Mouse (Mus musculus): Measurements from ENCODE around the gene Jak3. TPM values are rescaled to one million over a fixed set of nuclear protein-coding genes. Genes with fewer than 3 reads are reported as not detected.

Jak3 gene
- polyA plus RNA-seq, 1 experiment = 20.3 TPM

GRCm38 (mm10) chr8:71665331-71666130, 10.6 kb upstream of the Jak3 start:
- Histone ChIP-seq H3K27ac (ENCODE audit: insufficient read depth, low read depth, low read length) (no peak overlapping the region), H3K36me3 (ENCODE audit: control insufficient read depth, insufficient read depth, low read length) (no peaks in the 10 kb centered on the region), H3K4me1 (ENCODE audit: control insufficient read depth, insufficient read depth, insufficient read length, low read length) (peaks cover 13% of the 10 kb centered on the region), H3K4me3 (ENCODE audit: low read depth, low read length) (peak overlapping the region; percentile 36; the same call in 1 of the 2 replicates), H3K27me3 (ENCODE audit: control insufficient read depth, insufficient read depth, low read length) (peaks cover 8% of the 10 kb centered on the region; the same call in 1 of the 2 replicates)
- 3% methylated on average over 22 of the region's 22 CpGs for WGBS
- TF ChIP-seq CTCF (IDR thresholded peaks at IDR 0.05; ENCODE audit: extremely low read depth, insufficient read length, insufficient replicate concordance, low read depth, low read length) (no peak), POLR2A (IDR thresholded peaks at IDR 0.05; ENCODE audit: low read depth, low read length) (no peak)

- TF ChIP-seq CTCF (IDR thresholded peaks at IDR 0.05; ENCODE audit: extremely low read depth, insufficient read length, insufficient replicate concordance, low read depth, low read length) (no peak), POLR2A (IDR thresholded peaks at IDR 0.05; ENCODE audit: low read depth, low read length) (no peak)
- Histone ChIP-seq H3K27me3 (ENCODE audit: control insufficient read depth, insufficient read depth, low read length) (peaks cover 14% of the 10 kb centered on the region; the same call in 1 of the 2 replicates), H3K27ac (ENCODE audit: insufficient read depth, low read depth, low read length) (no peak overlapping the region), H3K4me3 (ENCODE audit: low read depth, low read length) (no peak overlapping the region), H3K36me3 (ENCODE audit: control insufficient read depth, insufficient read depth, low read length) (no peaks in the 10 kb centered on the region), H3K4me1 (ENCODE audit: control insufficient read depth, insufficient read depth, insufficient read length, low read length) (peaks cover 21% of the 10 kb centered on the region)
- 56% methylated on average over 1 of the region's 1 CpGs for WGBS
Measured at GRCm38 (mm10) chr8:71666855-71667254, 9.2 kb upstream of the Jak3 start.

GRCm38 (mm10) chr8:71667256-71667655, 8.8 kb upstream of the Jak3 start:
- WGBS = 63% methylated on average over 5 of the region's 5 CpGs
- H3K36me3 ChIP-seq (ENCODE audit: control insufficient read depth, insufficient read depth, low read length) = no peaks in the 10 kb centered on the region
- TF ChIP-seq CTCF (IDR thresholded peaks at IDR 0.05; ENCODE audit: extremely low read depth, insufficient read length, insufficient replicate concordance, low read depth, low read length) (no peak), POLR2A (IDR thresholded peaks at IDR 0.05; ENCODE audit: low read depth, low read length) (no peak)
- H3K4me1 ChIP-seq (ENCODE audit: control insufficient read depth, insufficient read depth, insufficient read length, low read length) = peaks cover 21% of the 10 kb centered on the region
- H3K27ac ChIP-seq (ENCODE audit: insufficient read depth, low read depth, low read length) = no peak overlapping the region
- peaks cover 14% of the 10 kb centered on the region; the same call in 1 of the 2 replicates for H3K27me3 ChIP-seq (ENCODE audit: control insufficient read depth, insufficient read depth, low read length)
- H3K4me3 ChIP-seq (ENCODE audit: low read depth, low read length) = no peak overlapping the region

- H3K4me1 ChIP-seq (ENCODE audit: control insufficient read depth, insufficient read depth, insufficient read length, low read length) = peaks cover 21% of the 10 kb centered on the region
- H3K27ac ChIP-seq (ENCODE audit: insufficient read depth, low read depth, low read length) = no peak overlapping the region
- no peaks in the 10 kb centered on the region for H3K36me3 ChIP-seq (ENCODE audit: control insufficient read depth, insufficient read depth, low read length)
- 4% methylated on average over 21 of the region's 21 CpGs for WGBS
- H3K4me3 ChIP-seq (ENCODE audit: low read depth, low read length) = 0 out of 2 replicates have a peak overlapping the region, but pooled peaks have one; percentile 16
- TF ChIP-seq CTCF (IDR thresholded peaks at IDR 0.05; ENCODE audit: extremely low read depth, insufficient read length, insufficient replicate concordance, low read depth, low read length) (no peak), POLR2A (IDR thresholded peaks at IDR 0.05; ENCODE audit: low read depth, low read length) (no peak)
- H3K27me3 ChIP-seq (ENCODE audit: control insufficient read depth, insufficient read depth, low read length) = peaks cover 14% of the 10 kb centered on the region; the same call in 1 of the 2 replicates
Measured at GRCm38 (mm10) chr8:71668220-71668975, 7.7 kb upstream of the Jak3 start.

GRCm38 (mm10) chr8:71670198-71670597, 5.9 kb upstream of the Jak3 start:
- Histone ChIP-seq H3K27me3 (ENCODE audit: control insufficient read depth, insufficient read depth, low read length) (peaks cover 14% of the 10 kb centered on the region; the same call in 1 of the 2 replicates), H3K4me3 (ENCODE audit: low read depth, low read length) (peak overlapping the region; percentile 63; the same call in 1 of the 2 replicates), H3K27ac (ENCODE audit: insufficient read depth, low read depth, low read length) (no peak overlapping the region), H3K4me1 (ENCODE audit: control insufficient read depth, insufficient read depth, insufficient read length, low read length) (peaks cover 21% of the 10 kb centered on the region), H3K36me3 (ENCODE audit: control insufficient read depth, insufficient read depth, low read length) (no peaks in the 10 kb centered on the region)
- 16% methylated on average over 12 of the region's 12 CpGs for WGBS
- TF ChIP-seq CTCF (IDR thresholded peaks at IDR 0.05; ENCODE audit: extremely low read depth, insufficient read length, insufficient replicate concordance, low read depth, low read length) (no peak), POLR2A (IDR thresholded peaks at IDR 0.05; ENCODE audit: low read depth, low read length) (no peak)

DNA sequence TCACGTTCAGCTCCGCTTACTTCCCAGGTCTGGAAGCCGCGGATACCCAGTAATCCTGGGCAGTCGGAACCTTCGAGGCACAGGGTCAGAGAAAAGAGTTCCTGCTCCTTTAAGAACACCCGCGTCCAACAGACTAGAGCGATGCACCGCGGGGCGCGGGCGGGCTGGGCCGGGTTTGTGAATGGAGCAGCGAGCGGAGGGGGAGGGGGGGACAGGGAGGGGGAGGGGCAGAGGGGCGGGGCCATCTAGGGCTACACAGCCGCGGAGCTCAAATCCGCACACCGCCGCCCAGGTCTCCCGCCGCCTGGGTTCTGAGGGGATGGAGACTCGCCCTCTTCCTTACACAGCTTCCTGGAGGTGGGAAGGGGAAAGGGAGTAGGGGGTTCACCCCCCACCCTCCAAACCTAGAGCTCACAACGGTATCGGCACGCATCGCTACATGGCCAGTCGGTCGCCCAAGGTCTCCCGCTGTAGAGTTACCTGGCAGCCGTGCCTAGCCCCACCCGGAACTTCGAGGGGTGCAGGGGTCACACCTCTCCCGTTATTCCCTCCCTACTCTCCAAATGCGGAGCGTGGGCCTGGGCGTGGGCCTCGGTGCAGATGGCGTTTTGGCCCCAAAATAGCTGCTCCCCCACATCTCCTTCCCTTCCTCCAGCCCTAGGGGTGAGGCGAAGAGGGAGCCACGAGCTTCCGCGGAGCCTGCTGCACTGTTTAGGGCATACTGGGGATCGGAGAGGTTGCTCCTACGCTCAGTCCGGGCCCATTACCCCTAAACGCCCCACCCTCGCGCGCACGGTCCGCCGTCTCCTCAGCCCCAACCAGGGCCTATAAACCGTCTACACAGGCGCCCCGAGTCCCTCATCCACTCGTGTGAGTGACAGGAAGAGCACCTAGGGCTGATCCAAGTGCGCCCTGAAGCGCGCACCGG, 5.2 kb upstream of the Jak3 start:
- Histone ChIP-seq H3K27ac (ENCODE audit: insufficient read depth, low read depth, low read length) (no peak overlapping the region), H3K36me3 (ENCODE audit: control insufficient read depth, insufficient read depth, low read length) (no peaks in the 10 kb centered on the region), H3K27me3 (ENCODE audit: control insufficient read depth, insufficient read depth, low read length) (peaks cover 14% of the 10 kb centered on the region; the same call in 1 of the 2 replicates), H3K4me1 (ENCODE audit: control insufficient read depth, insufficient read depth, insufficient read length, low read length) (peaks cover 17% of the 10 kb centered on the region), H3K4me3 (ENCODE audit: low read depth, low read length) (peak overlapping the region; percentile 63)
- TF ChIP-seq CTCF (IDR thresholded peaks at IDR 0.05; ENCODE audit: extremely low read depth, insufficient read length, insufficient replicate concordance, low read depth, low read length) (no peak), POLR2A (IDR thresholded peaks at IDR 0.05; ENCODE audit: low read depth, low read length) (no peak)
- WGBS = 1% methylated on average over 63 of the region's 64 CpGs

Data from small intestine, adult 2 months (tissue).